Mouse (Mus musculus) gastrocnemius, adult 2 months (tissue): ENCODE measurements around the gene Brcc3. TPM values are rescaled to one million over a fixed set of nuclear protein-coding genes. Genes with fewer than 3 reads are reported as not detected.

Experiments used
- DNase-seq: peaks from one replicate; pipeline ENCODE4 v3.0.0; 2022
- H3K27ac ChIP-seq: fragments of 200-600 bp; 2 replicates; pipeline ENCODE4 v1.8.1; 2022; ENCODE audit warnings: mild to moderate bottlenecking
- H3K4me3 ChIP-seq: fragments of 200-600 bp; 2 replicates; pipeline ENCODE4 v1.8.1; 2022; ENCODE audit warnings: mild to moderate bottlenecking, moderate library complexity
- CTCF ChIP-seq: fragments of 200-600 bp; IDR thresholded peaks from 2 replicates; pipeline ENCODE4 v1.8.1; 2022; ENCODE audit warnings: antibody characterized with exemption, mild to moderate bottlenecking, moderate library complexity
- intact Hi-C: fragments of 180-260 bp; cut with DNase I; formaldehyde crosslinking; loops from one replicate; pipeline ENCODE4 v1.15.1; 2025
- total RNA-seq, 2 experiments: library from RNA; stranded (reverse); gene quantifications; 2 replicates each; pipeline ENCODE4 v1.2.3; 2021

Brcc3 gene
- total RNA-seq, 2 experiments from 2014 or later = 19.8 to 23.2 TPM

- intact Hi-C loops = no loop called here
- DNase-seq = no peak
- TF ChIP-seq CTCF = no peak
- Histone ChIP-seq H3K4me3 (no peak overlapping the region), H3K27ac (no peak overlapping the region)
Observed at GRCm38 (mm10) chrX:75489886-75490285, 73.5 kb downstream of the Brcc3 start.

Other genes with a start within 250 kb of the Brcc3 start
- 100 to 1,000 TPM; 239 to 264 TPM for gene Fundc2, start 34.2 kb upstream of the Brcc3 start, total RNA-seq
- gene F8, start 34.0 kb upstream of the Brcc3 start, total RNA-seq = 1 to 10 TPM in 1 of 2 experiments, under 1 TPM in 1; 0.99 to 1.1 TPM
- gene Cmc4, start within 50 bp of the Brcc3 start, total RNA-seq = 1 to 10 TPM; 9.4 to 9.7 TPM
- 1 to 10 TPM; 3.1 to 3.7 TPM for gene Mtcp1, start within 50 bp of the Brcc3 start, total RNA-seq
- gene Vbp1, start 97.7 kb downstream of the Brcc3 start, total RNA-seq = 10 to 100 TPM; 36.9 to 46.6 TPM
- under 1 TPM; 0.08 TPM for gene Rab39b, start 161.6 kb downstream of the Brcc3 start, total RNA-seq